Comparison of ENCODE assay signal across 14 mouse cellular contexts in the genomic region with DNA sequence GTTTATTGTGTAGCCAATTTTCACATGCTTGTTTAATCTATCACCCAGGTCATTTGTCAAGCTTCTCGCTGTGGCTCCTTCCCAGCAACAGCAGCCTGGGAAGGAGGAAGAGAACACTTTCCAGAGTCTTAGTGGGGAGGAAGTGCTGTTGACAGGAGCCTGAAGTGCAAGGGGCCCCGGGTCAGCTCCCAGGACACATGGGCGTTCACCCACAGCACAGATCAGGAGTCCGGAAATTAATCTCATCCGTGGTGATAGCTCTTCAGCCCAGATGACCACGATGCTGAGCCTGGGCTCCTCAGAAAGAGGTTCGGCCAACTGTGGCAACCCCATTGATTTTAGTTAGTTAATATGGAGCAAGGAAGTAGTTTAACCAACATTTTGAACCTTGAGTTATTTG.
"Had no signal": no experiment of that assay in that cellular context is flagged by ENCODE, and none has a peak within 500 bp of the region (broad histone marks: within the 10 kb centered on the region; RNA-seq: fewer than 3 reads in every experiment).

No protein-coding gene starts in this region.

- H3K27me3 ChIP-seq: intestine, embryonic 15.5 days; liver, embryonic 15.5 days; midbrain, embryonic 15.5 days; neural tube, embryonic 12.5 days had no signal

- H3K9ac ChIP-seq: intestine, embryonic 15.5 days; liver, embryonic 15.5 days; lung, embryonic 14.5 days; midbrain, embryonic 15.5 days; neural tube, embryonic 12.5 days had no signal

- DNase-seq: lung, embryonic 14.5 days; spleen, adult 18-20 months; thymus, adult 18-20 months; thymus, postnatal 14 days had no signal

- ATAC-seq: intestine, embryonic 15.5 days; midbrain, embryonic 15.5 days had no signal

- H3K27ac ChIP-seq: intestine, embryonic 15.5 days; left cerebral cortex, adult 2 months; limb, embryonic 10.5 days; liver, embryonic 15.5 days; macrophage; midbrain, embryonic 15.5 days; neural tube, embryonic 12.5 days had no signal

- H3K4me1 ChIP-seq: intestine, embryonic 15.5 days; liver, embryonic 15.5 days; midbrain, embryonic 15.5 days; neural tube, embryonic 12.5 days had no signal

- H3K4me3 ChIP-seq: intestine, embryonic 15.5 days; left cerebral cortex, adult 2 months; limb, embryonic 10.5 days; liver, embryonic 15.5 days; megakaryocyte, embryonic 14.5 days; midbrain, embryonic 15.5 days; neural tube, embryonic 12.5 days had no signal

- H3K9me3 ChIP-seq: intestine, embryonic 15.5 days; limb, embryonic 10.5 days; liver, embryonic 15.5 days; megakaryocyte, embryonic 14.5 days; midbrain, embryonic 15.5 days; neural tube, embryonic 12.5 days had no signal

- H3K4me2 ChIP-seq: intestine, embryonic 15.5 days; liver, embryonic 11.5 days; liver, embryonic 15.5 days; lung, embryonic 14.5 days; midbrain, embryonic 11.5 days; midbrain, embryonic 15.5 days; neural tube, embryonic 12.5 days had no signal

- H3K36me3 ChIP-seq: intestine, embryonic 15.5 days; limb, embryonic 10.5 days; liver, embryonic 15.5 days; midbrain, embryonic 15.5 days; neural tube, embryonic 12.5 days had no signal
